Mouse (Mus musculus): ENCODE results near the gene Rps18.

- no peak for TF ChIP-seq CTCF (IDR thresholded peaks at IDR 0.05; ENCODE audit: insufficient read depth, low read depth, low read length)
- TF ChIP-seq POLR2A (IDR thresholded peaks at IDR 0.05; ENCODE audit: insufficient read depth, low read depth, low read length): no peak
Observed at GRCm38 (mm10) chr17:33999341-34000149, 43.7 kb upstream of the Rps18 start.
